Mouse (Mus musculus): ENCODE data around the gene Akr1c19. TPM values are rescaled to one million over a fixed set of nuclear protein-coding genes. Genes with fewer than 3 reads are reported as not detected.
"Not testable (repeated sequence)": the region's sequence is repeated elsewhere in the genome, so short reads cannot be mapped to it uniquely, and the experiment has no call there.

The Akr1c19 gene
- 1.4 and 3.1 TPM in 2 replicates for polyA plus RNA-seq (2015; fragmentation: Nextera tagmentation; extraction: Ambion mirVana)

DNA sequence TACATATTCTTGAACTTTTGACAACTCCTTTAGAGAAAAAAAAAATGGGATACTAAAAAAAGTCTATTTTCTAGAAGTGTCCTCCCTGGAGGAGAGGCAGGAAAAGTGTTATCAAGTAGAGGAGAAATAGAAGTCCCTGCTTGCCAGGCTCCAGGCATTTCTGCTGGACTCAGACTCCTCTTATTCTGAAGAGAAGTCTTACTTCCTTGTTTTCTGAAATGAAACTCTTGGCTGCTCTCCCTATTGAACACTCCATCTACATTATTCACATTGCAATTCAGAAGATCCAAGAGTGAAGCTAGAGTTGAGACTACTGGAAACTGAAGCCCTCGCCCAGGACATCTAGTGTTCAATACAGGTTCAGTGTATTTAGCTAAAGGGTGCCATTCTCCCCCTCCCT lies at the start of gene Akr1c19:
Akr1c19 (plus strand) TSS at position 260 of the 400 bp plus-strand sequence.
- Histone ChIP-seq H3K4me3 (no peak within 1 kb of the TSS), H3K9ac (no peak within 1 kb of the TSS), H3K9me3 (no peaks in the 10 kb centered on the region), H3K4me1 (peaks cover 16% of the 10 kb centered on the region), H3K27ac (replicated peaks) (no peak within 1 kb of the TSS), H3K27me3 (replicated peaks) (no peaks in the 10 kb centered on the region), H3K36me3 (no peaks in the 10 kb centered on the region), H3K4me2 (no peak within 1 kb of the TSS)
- no peak for ATAC-seq (ENCODE audit: extremely low read depth, insufficient number of reproducible peaks, low FRiP score, low TSS enrichment)
- WGBS = 54% methylated on average over 1 of the region's 1 CpGs

DNA sequence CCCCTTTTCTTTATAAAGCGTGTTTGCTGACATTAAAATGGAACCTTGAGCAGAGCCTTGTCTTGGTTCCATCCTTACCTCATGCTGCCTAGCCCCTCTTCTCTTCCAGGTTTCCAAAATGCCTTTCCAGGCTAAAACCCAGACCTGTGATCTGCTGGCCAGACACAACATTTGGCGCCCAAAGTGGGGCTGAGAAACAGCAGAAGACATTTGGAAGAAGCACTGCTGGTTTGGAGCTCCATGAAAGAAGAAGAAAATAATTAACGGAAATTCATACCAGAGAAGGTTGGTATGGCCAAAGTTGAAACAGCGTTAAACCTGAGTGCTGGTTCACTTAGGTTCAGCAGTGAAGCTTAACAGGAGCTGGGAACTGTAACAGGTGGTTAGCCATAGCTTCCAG lies 47.2 kb upstream of the Akr1c19 start:
- H3K9me3 ChIP-seq = peaks cover 14% of the 10 kb centered on the region; the same call in 1 of the 2 replicates
- ATAC-seq (ENCODE audit: extremely low read depth, insufficient number of reproducible peaks, low FRiP score, low TSS enrichment); H3K27me3 ChIP-seq (replicated peaks); H3K4me2 ChIP-seq; H3K9ac ChIP-seq; H3K4me1 ChIP-seq; H3K4me3 ChIP-seq; H3K36me3 ChIP-seq; H3K27ac ChIP-seq (replicated peaks): not testable (repeated sequence)
- 79% methylated on average over 4 of the region's 4 CpGs for WGBS

DNA sequence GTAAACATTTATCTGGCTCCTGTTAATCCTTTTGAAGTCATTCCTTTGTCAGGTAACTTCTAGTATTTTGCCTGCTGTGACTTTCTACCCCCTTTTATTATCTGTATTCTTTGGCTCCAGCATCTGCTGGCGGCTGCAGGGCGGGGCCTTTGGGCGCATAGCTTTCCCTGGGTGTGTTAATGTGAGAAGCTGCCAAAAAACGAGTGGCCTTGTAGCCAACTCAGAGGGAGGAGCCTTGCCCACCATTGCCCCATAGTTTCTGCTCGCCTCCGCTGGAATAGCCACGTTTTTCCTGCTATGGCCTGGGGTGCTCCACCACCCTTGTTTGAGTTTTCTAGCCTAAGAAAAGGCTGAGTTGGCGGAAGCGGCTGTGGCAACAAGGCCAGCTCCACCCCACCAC lies 45.4 kb upstream of the Akr1c19 start:
- Histone ChIP-seq H3K4me3 (no peak overlapping the region), H3K4me2 (peak overlapping the region; percentile 16; the same call in 1 of the 2 replicates), H3K9ac (no peak overlapping the region), H3K36me3 (no peaks in the 10 kb centered on the region), H3K27ac (replicated peaks) (no peak overlapping the region), H3K9me3 (peaks cover 14% of the 10 kb centered on the region; the same call in 1 of the 2 replicates), H3K4me1 (no peaks in the 10 kb centered on the region), H3K27me3 (replicated peaks) (no peaks in the 10 kb centered on the region)
- WGBS = 61% methylated on average over 9 of the region's 9 CpGs
- no peak for ATAC-seq (ENCODE audit: extremely low read depth, insufficient number of reproducible peaks, low FRiP score, low TSS enrichment)

DNA sequence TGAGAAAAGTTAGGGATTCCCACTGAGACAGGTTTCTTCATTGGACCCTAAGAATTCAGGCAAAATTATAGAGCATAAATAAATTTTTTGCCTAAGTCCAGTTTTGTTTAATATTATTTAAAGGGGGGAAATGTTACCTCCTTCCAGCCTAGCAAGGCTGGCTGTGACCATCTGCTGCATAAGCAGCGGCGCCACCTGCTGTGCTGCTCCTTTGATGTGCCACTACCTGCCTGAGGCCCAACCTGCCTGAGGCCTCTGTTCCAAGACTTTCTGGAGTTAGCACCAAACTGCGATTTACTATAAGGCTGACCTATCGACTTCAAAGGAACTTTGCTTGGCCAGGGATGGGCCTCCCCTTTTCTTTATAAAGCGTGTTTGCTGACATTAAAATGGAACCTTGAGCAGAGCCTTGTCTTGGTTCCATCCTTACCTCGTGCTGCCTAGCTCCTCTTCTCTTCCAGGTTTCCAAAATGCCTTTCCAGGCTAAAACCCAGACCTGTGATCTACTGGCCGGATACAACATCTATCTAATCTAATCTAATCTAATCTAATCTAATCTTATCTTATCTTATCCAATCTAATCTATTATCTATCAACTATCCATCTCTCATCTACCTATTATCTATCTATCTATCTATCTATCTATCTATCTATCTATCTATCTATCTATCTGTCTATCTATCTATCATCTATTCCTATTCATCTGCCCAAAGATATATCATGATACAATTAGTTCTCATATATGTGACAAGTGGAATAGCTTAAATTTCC lies 41.7 kb upstream of the Akr1c19 start:
- WGBS = 71% methylated on average over 7 of the region's 7 CpGs
- ATAC-seq (ENCODE audit: extremely low read depth, insufficient number of reproducible peaks, low FRiP score, low TSS enrichment); H3K4me3 ChIP-seq; H3K4me1 ChIP-seq; H3K4me2 ChIP-seq; H3K9me3 ChIP-seq; H3K27ac ChIP-seq (replicated peaks); H3K36me3 ChIP-seq; H3K9ac ChIP-seq; H3K27me3 ChIP-seq (replicated peaks): not testable (repeated sequence)

DNA sequence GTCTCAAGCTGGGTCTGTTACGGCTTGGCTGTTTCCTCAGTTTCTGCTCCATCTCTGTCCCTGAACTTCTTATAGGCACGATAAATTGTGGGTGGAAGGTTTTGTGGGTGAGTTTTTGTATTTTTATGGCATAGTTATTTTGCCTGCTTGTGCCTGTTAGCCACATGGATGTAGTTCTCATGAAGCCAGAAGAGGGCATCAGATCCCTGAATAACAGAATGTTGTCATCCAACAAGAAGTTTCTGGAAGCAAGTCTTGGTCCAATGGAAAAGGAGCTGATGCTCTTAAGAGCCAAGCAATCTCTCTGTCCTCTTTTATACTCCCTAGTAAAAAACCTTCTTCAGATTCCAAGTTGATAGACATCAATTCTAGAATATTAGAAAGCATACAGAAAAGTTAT lies 40.3 kb upstream of the Akr1c19 start:
- Histone ChIP-seq H3K9me3 (no peaks in the 10 kb centered on the region), H3K27ac (replicated peaks) (no peak overlapping the region), H3K4me2 (no peak overlapping the region), H3K9ac (no peak overlapping the region), H3K27me3 (replicated peaks) (no peaks in the 10 kb centered on the region), H3K4me1 (no peaks in the 10 kb centered on the region), H3K36me3 (no peaks in the 10 kb centered on the region), H3K4me3 (no peak overlapping the region)
- 76% methylated on average over 2 of the region's 2 CpGs for WGBS
- no peak for ATAC-seq (ENCODE audit: extremely low read depth, insufficient number of reproducible peaks, low FRiP score, low TSS enrichment)

DNA sequence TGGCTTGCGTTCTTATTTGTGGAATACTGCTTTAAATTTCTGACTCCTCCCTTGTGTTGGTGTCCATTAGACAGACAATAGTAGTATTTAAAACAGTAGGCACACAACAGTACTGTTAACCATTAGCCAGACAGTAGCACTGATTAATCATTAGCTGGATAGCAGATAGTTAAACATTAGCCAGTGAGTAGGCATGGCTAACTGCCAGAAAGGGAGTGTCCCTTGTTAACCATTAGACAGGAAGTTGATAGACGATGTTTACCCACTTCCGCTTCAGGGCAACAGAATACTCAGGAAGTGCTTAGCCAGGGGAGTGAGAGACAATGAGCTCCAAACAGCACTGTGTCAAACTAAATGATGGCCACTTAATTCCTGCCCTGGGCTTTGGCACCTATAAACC lies 37.6 kb upstream of the Akr1c19 start, which contains the start of gene Akr1c13:
Akr1c13 (plus strand) TSS at position 247 of the 400 bp plus-strand sequence.
- Histone ChIP-seq H3K4me2 (peak within 1 kb of the TSS; percentile 12; the same call in 1 of the 2 replicates), H3K27ac (replicated peaks) (no peak within 1 kb of the TSS), H3K4me1 (no peaks in the 10 kb centered on the region), H3K36me3 (no peaks in the 10 kb centered on the region), H3K27me3 (replicated peaks) (no peaks in the 10 kb centered on the region), H3K9ac (no peak within 1 kb of the TSS), H3K4me3 (no peak within 1 kb of the TSS), H3K9me3 (no peaks in the 10 kb centered on the region)
- no peak for ATAC-seq (ENCODE audit: extremely low read depth, insufficient number of reproducible peaks, low FRiP score, low TSS enrichment)
- 54% methylated on average over 3 of the region's 3 CpGs for WGBS

DNA sequence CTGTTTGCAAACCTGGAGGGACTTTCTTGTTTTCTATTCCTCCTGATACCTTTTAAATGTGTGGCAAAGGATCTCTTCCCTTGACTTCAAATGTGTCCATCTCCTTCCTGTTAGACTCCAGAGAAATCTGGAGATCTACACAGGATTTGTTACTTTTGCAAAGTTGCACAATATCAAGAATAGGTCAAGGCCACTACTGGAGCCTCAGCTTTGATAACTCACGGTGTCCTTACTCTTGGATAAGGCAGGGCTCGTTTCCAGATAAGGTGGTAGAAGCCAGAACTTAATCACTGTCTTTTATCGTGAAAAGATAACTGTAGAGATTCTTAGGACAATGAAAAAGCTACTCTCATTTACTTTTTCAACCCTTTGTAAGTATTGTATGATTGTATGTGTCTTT lies 36.0 kb upstream of the Akr1c19 start:
- Histone ChIP-seq H3K27ac (replicated peaks) (no peak overlapping the region), H3K4me2 (no peak overlapping the region), H3K4me1 (no peaks in the 10 kb centered on the region), H3K9ac (no peak overlapping the region), H3K27me3 (replicated peaks) (no peaks in the 10 kb centered on the region), H3K36me3 (no peaks in the 10 kb centered on the region), H3K9me3 (no peaks in the 10 kb centered on the region), H3K4me3 (no peak overlapping the region)
- 34% methylated on average over 3 of the region's 3 CpGs for WGBS
- no peak for ATAC-seq (ENCODE audit: extremely low read depth, insufficient number of reproducible peaks, low FRiP score, low TSS enrichment)

DNA sequence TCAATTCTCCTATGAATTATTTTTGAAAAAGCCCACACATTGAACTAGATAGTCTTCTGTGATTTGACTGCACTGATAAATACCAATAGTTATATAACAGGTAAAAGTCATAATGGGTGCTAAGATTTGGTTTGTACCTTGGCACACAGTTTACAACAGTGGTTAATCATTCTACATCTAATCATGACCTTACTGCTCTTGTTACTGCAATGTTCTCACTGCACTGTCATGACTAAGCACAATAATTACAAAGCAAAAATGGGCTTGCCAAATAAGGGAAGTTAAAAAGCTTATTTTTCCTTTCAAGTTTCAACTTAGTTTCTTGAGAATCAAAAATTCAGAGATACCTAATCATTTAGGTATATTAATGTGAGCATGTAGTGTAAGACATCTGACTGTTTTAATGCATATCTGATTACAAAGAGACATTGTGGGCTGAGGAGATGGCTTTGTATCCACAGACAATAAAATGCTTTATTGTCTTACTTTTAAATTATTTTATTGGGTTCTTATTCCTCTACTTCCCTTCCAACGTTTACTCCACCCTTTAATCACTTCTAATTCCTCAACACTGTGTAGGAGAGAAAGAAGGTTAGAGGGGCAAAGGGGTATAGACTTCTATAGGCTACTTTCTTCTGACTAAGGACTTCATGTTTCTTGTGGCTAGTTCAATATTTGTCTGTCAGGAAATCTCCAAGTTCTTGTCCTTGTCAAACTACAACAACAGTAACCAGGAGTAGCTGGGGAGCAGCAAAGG lies 22.2 kb upstream of the Akr1c19 start:
- Histone ChIP-seq H3K36me3 (no peaks in the 10 kb centered on the region), H3K4me3 (no peak overlapping the region), H3K27me3 (replicated peaks) (no peaks in the 10 kb centered on the region), H3K4me2 (no peak overlapping the region), H3K4me1 (no peaks in the 10 kb centered on the region), H3K27ac (replicated peaks) (no peak overlapping the region), H3K9me3 (no peaks in the 10 kb centered on the region), H3K9ac (no peak overlapping the region)
- no peak for ATAC-seq (ENCODE audit: extremely low read depth, insufficient number of reproducible peaks, low FRiP score, low TSS enrichment)
- WGBS = 29% methylated on average over 1 of the region's 1 CpGs

DNA sequence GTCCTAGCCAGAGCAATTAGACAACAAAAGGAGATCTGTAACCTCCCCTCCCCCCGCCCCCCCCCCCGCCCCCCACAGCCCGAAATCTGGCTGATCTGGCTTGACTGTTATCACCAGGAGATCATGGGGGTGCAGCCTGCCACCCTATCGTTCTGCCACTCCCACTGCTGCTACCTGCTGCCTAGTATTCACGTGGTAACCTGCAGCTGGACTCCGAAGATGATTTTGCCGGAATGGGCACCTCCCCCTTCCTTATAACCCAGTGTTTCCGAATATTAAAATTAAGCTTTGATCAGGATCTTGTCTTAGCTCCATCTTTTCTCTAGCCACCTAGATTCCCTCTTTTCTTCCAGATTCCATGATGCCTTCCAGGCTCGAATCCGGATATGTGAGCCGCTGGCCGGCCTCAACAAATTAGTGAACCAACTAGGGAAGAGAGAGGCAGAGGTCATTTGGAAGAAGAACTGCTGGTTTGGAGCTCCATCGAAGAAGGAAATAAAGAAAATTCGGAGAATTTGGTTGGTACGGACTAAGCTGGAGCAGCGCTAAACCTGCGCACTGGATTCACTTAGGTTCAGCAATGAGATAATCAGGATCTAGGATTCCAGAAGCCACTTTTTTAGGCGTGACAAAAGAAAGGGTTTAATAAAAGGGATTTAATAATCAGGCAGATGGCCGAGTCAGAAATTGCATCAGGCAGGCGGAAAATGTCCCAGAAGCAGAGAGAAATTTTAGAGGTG lies 16.8 kb upstream of the Akr1c19 start:
- Histone ChIP-seq H3K9me3 (0 out of 2 replicates have a peak, but pooled peaks cover 4% of the 10 kb centered on the region), H3K27ac (replicated peaks) (no peak overlapping the region), H3K36me3 (no peaks in the 10 kb centered on the region), H3K4me1 (no peaks in the 10 kb centered on the region), H3K4me2 (no peak overlapping the region), H3K9ac (no peak overlapping the region), H3K4me3 (no peak overlapping the region), H3K27me3 (replicated peaks) (no peaks in the 10 kb centered on the region)
- ATAC-seq (ENCODE audit: extremely low read depth, insufficient number of reproducible peaks, low FRiP score, low TSS enrichment) = no peak
- 62% methylated on average over 18 of the region's 20 CpGs for WGBS

DNA sequence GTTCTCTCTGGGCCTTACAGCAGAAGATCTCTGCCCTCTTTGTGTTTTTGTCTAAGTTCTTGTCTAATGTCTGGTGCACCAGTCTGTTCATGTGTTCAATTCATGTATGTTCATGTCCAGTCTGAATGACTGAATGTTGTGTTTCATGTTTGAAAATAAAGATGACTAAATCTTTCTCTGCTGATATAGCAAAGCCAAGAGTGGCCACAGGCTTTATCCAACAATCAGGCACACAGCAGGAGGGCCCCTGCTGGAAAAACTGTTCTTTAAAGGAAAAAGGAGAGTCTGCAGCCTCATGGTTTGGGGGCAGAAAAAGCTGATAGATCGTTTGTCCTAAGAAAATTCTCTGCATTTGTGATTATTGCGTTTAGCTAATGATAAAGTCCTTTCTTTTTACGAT lies 16.2 kb upstream of the Akr1c19 start:
- Histone ChIP-seq H3K4me2 (no peak overlapping the region), H3K4me1 (no peaks in the 10 kb centered on the region), H3K27me3 (replicated peaks) (no peaks in the 10 kb centered on the region), H3K27ac (replicated peaks) (no peak overlapping the region), H3K36me3 (no peaks in the 10 kb centered on the region), H3K9me3 (0 out of 2 replicates have a peak, but pooled peaks cover 4% of the 10 kb centered on the region), H3K4me3 (no peak overlapping the region), H3K9ac (no peak overlapping the region)
- no peak for ATAC-seq (ENCODE audit: extremely low read depth, insufficient number of reproducible peaks, low FRiP score, low TSS enrichment)
- WGBS = 55% methylated on average over 3 of the region's 3 CpGs

DNA sequence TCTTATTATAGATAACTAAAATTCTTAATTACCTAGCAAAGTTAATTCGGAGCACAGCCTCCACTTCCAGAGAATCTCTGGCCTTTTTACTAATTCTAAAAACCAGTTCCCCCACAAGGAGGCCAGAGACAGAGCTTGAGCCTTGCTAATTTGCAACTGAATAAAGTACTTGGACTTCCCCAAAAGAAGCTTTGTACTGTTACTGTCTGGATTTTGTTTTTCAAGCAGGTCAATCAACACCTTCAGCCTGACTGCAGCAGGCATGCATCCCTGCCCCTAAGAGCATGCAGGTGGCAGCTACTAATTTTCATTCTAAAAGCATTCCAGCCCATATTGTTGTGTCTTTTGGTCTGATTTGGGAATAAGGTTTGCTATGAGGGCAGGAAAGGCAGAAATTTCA lies 13.0 kb upstream of the Akr1c19 start:
- H3K4me1 ChIP-seq; H3K9me3 ChIP-seq; H3K9ac ChIP-seq; H3K4me3 ChIP-seq; ATAC-seq (ENCODE audit: extremely low read depth, insufficient number of reproducible peaks, low FRiP score, low TSS enrichment); H3K27me3 ChIP-seq (replicated peaks); H3K27ac ChIP-seq (replicated peaks); H3K36me3 ChIP-seq; H3K4me2 ChIP-seq: not testable (repeated sequence)
- WGBS = 74% methylated on average over 1 of the region's 1 CpGs

All from heart, embryonic 13.5 days (tissue).